Mouse (Mus musculus) spleen, adult 2 months (tissue): ENCODE measurements around the gene Haus2.

Source experiments
- CTCF ChIP-seq: fragments of 200-500 bp; IDR thresholded peaks from 2 replicates; pipeline ENCODE4 v1.5.1; 2011; ENCODE audit warnings: mild to moderate bottlenecking, inconsistent platforms; ENCODE audit not compliant: insufficient read depth, insufficient read length, insufficient replicate concordance; ENCODE audit errors: extremely low read depth
- POLR2A ChIP-seq: fragments of 200-500 bp; IDR thresholded peaks from 2 replicates; pipeline ENCODE4 v1.6.1; 2011; ENCODE audit warnings: low read depth, low read length, inconsistent platforms

DNA sequence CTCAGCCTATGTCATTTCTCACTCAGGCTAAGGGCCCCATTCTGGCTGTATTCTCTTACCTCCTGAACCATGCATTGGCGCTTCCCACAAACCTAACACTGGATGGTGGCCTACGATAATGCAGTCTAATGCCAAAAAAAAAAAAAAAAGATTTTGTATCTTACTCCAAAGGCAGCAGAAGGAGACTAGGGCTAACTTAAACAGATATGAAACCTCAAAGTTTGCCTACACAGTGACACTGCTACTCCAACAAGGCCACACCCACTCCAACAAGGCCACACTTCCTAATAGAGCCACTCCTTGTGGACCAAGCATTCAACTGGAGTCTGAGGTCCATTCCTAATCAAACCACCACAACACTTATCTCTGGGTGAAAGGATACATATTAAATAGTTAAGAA is 47.5 kb downstream of the Haus2 start:
- no peak for TF ChIP-seq CTCF
- no peak for TF ChIP-seq POLR2A
